Mouse (Mus musculus) neural tube, embryonic 12.5 days (tissue): Measurements from ENCODE around the gene Gaa. TPM values are rescaled to one million over a fixed set of nuclear protein-coding genes. Genes with fewer than 3 reads are reported as not detected.
"Not testable (repeated sequence)": the region's sequence is repeated elsewhere in the genome, so short reads cannot be mapped to it uniquely, and the experiment has no call there.

Experiments
- ATAC-seq: fragments of 200-750 bp; cut with Nextera tagmentation; 2 replicates; pipeline ENCODE4 v1.8.0; 2017; ENCODE audit warnings: low read depth, mild to moderate bottlenecking, moderate TSS enrichment, moderate library complexity; ENCODE audit not compliant: low FRiP score
- H3K27ac ChIP-seq: fragments of 300-500 bp; sonication (generic); 2 replicates; pipeline ENCODE4 v1.5.1; 2016
- H3K27me3 ChIP-seq: fragments of 300-500 bp; sonication (generic); replicated peaks from 2 replicates; pipeline ENCODE4 v1.6.1; 2016; ENCODE audit warnings: mild to moderate bottlenecking
- H3K36me3 ChIP-seq: fragments of 300-500 bp; sonication (generic); 2 replicates; pipeline ENCODE4 v1.6.1; 2016; ENCODE audit warnings: mild to moderate bottlenecking
- H3K4me1 ChIP-seq: fragments of 300-500 bp; sonication (generic); 2 replicates; pipeline ENCODE4 v1.6.1; 2016
- H3K4me2 ChIP-seq: fragments of 300-500 bp; sonication (generic); replicated peaks from 2 replicates; pipeline ENCODE4 v1.6.1; 2016; ENCODE audit warnings: mild to moderate bottlenecking
- H3K4me3 ChIP-seq: fragments of 300-500 bp; sonication (generic); 2 replicates; pipeline ENCODE4 v1.5.1; 2016
- H3K9ac ChIP-seq: fragments of 300-500 bp; sonication (generic); 2 replicates; pipeline ENCODE4 v1.6.1; 2016; ENCODE audit warnings: mild to moderate bottlenecking
- H3K9me3 ChIP-seq: fragments of 300-500 bp; sonication (generic); 2 replicates; pipeline ENCODE4 v1.6.1; 2016; ENCODE audit warnings: mild to moderate bottlenecking
- WGBS: fragments of 180-500 bp; shearing (Covaris S2); methylation state at CpG from one replicate; pipeline ENCODE4 v1.1.7; 2016; 5-methylcytosine and 5-hydroxymethylcytosine counted together
- polyA plus RNA-seq: library from polyadenylated mRNA; unstranded; fragments of >200 nt; fragmentation: Nextera tagmentation; extraction: Ambion mirVana; gene quantifications from 2 replicates; pipeline ENCODE4 v1.2.1, GENCODE M21; 2016

Gaa gene
- polyA plus RNA-seq, 1 experiment from 2014 or later: 40.9 TPM

GRCm38 (mm10) chr11:119258572-119259322 lies 8.9 kb upstream of the Gaa start:
- H3K9me3 ChIP-seq: no peaks in the 10 kb centered on the region
- no peak overlapping the region for H3K27ac ChIP-seq
- WGBS: 69% methylated on average over 23 of the region's 23 CpGs
- H3K36me3 ChIP-seq: peaks cover 10% of the 10 kb centered on the region
- no peak overlapping the region for H3K9ac ChIP-seq
- H3K4me1 ChIP-seq: no peaks in the 10 kb centered on the region
- no peak for ATAC-seq
- H3K4me2 ChIP-seq: peak overlapping the region; percentile 49
- no peaks in the 10 kb centered on the region for H3K27me3 ChIP-seq
- H3K4me3 ChIP-seq: peak overlapping the region; percentile 14

GRCm38 (mm10) chr11:119259977-119260376 lies 7.7 kb upstream of the Gaa start:
- Histone ChIP-seq H3K4me2 (no peak overlapping the region), H3K27me3 (no peaks in the 10 kb centered on the region), H3K36me3 (peaks cover 21% of the 10 kb centered on the region), H3K9me3 (no peaks in the 10 kb centered on the region), H3K4me3 (no peak overlapping the region), H3K27ac (no peak overlapping the region), H3K9ac (no peak overlapping the region), H3K4me1 (no peaks in the 10 kb centered on the region)
- no peak for ATAC-seq
- WGBS: 89% methylated on average over 8 of the region's 8 CpGs

- 97% methylated on average over 13 of the region's 13 CpGs for WGBS
- ATAC-seq: no peak
- no peak overlapping the region for H3K4me2 ChIP-seq
- H3K4me3 ChIP-seq: no peak overlapping the region
- H3K9ac ChIP-seq: no peak overlapping the region
- H3K27me3 ChIP-seq: no peaks in the 10 kb centered on the region
- peaks cover 18% of the 10 kb centered on the region for H3K36me3 ChIP-seq
- peaks cover 11% of the 10 kb centered on the region for H3K4me1 ChIP-seq
- H3K9me3 ChIP-seq: no peaks in the 10 kb centered on the region
- no peak overlapping the region for H3K27ac ChIP-seq
Observed at GRCm38 (mm10) chr11:119264413-119264812, 3.3 kb upstream of the Gaa start.

- Histone ChIP-seq H3K4me2 (no peak overlapping the region), H3K27ac (no peak overlapping the region), H3K4me3 (no peak overlapping the region), H3K27me3 (no peaks in the 10 kb centered on the region), H3K9ac (no peak overlapping the region), H3K36me3 (peaks cover 16% of the 10 kb centered on the region), H3K9me3 (no peaks in the 10 kb centered on the region), H3K4me1 (peaks cover 11% of the 10 kb centered on the region)
- WGBS: 80% methylated on average over 7 of the region's 7 CpGs
- no peak for ATAC-seq
Observed at GRCm38 (mm10) chr11:119265811-119266210, 1.9 kb upstream of the Gaa start.

GRCm38 (mm10) chr11:119267241-119267674 lies 429 bp upstream of the Gaa start:
- Histone ChIP-seq H3K4me3 (no peak overlapping the region), H3K9ac (no peak overlapping the region; the same call in 1 of the 2 replicates), H3K27me3 (no peaks in the 10 kb centered on the region), H3K4me2 (peak overlapping the region; percentile 87), H3K4me1 (peaks cover 11% of the 10 kb centered on the region), H3K9me3 (no peaks in the 10 kb centered on the region), H3K36me3 (peaks cover 16% of the 10 kb centered on the region), H3K27ac (no peak overlapping the region)
- peak; percentile 38; the same call in 1 of the 2 replicates for ATAC-seq
- WGBS: 57% methylated on average over 6 of the region's 6 CpGs

GRCm38 (mm10) chr11:119268557-119269195 lies 989 bp downstream of the Gaa start:
- no peak for ATAC-seq
- no peaks in the 10 kb centered on the region for H3K9me3 ChIP-seq

GRCm38 (mm10) chr11:119272492-119272891 lies 4.8 kb downstream of the Gaa start:
- not testable (repeated sequence) for H3K9me3 ChIP-seq
- 54% methylated on average over 3 of the region's 3 CpGs for WGBS

More at GRCm38 (mm10) chr11:119268557-119269195, 989 bp downstream of the Gaa start:
- no peaks in the 10 kb centered on the region for H3K27me3 ChIP-seq
- peak overlapping the region; percentile 87 for H3K4me2 ChIP-seq
- peak overlapping the region; percentile 66 for H3K9ac ChIP-seq
- peaks cover 22% of the 10 kb centered on the region for H3K36me3 ChIP-seq
- peak overlapping the region; percentile 62; the same call in 1 of the 2 replicates for H3K4me3 ChIP-seq
- no peak overlapping the region for H3K27ac ChIP-seq
- peaks cover 11% of the 10 kb centered on the region for H3K4me1 ChIP-seq
- WGBS: 82% methylated on average over 16 of the region's 16 CpGs

GRCm38 (mm10) chr11:119273186-119273930 lies 5.7 kb downstream of the Gaa start:
- no peaks in the 10 kb centered on the region for H3K27me3 ChIP-seq
- H3K4me1 ChIP-seq: peaks cover 6% of the 10 kb centered on the region
- H3K36me3 ChIP-seq: peaks cover 38% of the 10 kb centered on the region
- H3K27ac ChIP-seq: no peak overlapping the region
- H3K9me3 ChIP-seq: no peaks in the 10 kb centered on the region
- 85% methylated on average over 8 of the region's 8 CpGs for WGBS
- no peak overlapping the region for H3K4me3 ChIP-seq
- H3K9ac ChIP-seq: no peak overlapping the region
- no peak for ATAC-seq
- H3K4me2 ChIP-seq: no peak overlapping the region

More at GRCm38 (mm10) chr11:119272492-119272891, 4.8 kb downstream of the Gaa start:
- not testable (repeated sequence) for H3K27ac ChIP-seq, H3K4me2 ChIP-seq, H3K9ac ChIP-seq, H3K27me3 ChIP-seq, ATAC-seq, H3K4me3 ChIP-seq
- peaks cover 35% of the 10 kb centered on the region for H3K36me3 ChIP-seq
- H3K4me1 ChIP-seq: peaks cover 11% of the 10 kb centered on the region

GRCm38 (mm10) chr11:119281030-119281429 lies 13.3 kb downstream of the Gaa start:
- Histone ChIP-seq H3K27ac (no peak overlapping the region), H3K4me3 (no peak overlapping the region), H3K36me3 (peaks cover 44% of the 10 kb centered on the region), H3K9me3 (no peaks in the 10 kb centered on the region), H3K4me2 (no peak overlapping the region), H3K27me3 (no peaks in the 10 kb centered on the region), H3K9ac (no peak overlapping the region), H3K4me1 (no peaks in the 10 kb centered on the region)
- no peak for ATAC-seq
- 90% methylated on average over 15 of the region's 15 CpGs for WGBS

GRCm38 (mm10) chr11:119285791-119286527 lies 18.3 kb downstream of the Gaa start:
- Histone ChIP-seq H3K4me3 (no peak overlapping the region), H3K27me3 (no peaks in the 10 kb centered on the region), H3K9ac (no peak overlapping the region), H3K9me3 (no peaks in the 10 kb centered on the region), H3K36me3 (peaks cover 75% of the 10 kb centered on the region), H3K4me2 (no peak overlapping the region), H3K27ac (no peak overlapping the region), H3K4me1 (no peaks in the 10 kb centered on the region)
- 68% methylated on average over 9 of the region's 9 CpGs for WGBS
- ATAC-seq: 0 out of 2 replicates have a peak, but pooled peaks have one; percentile 37

- H3K36me3 ChIP-seq: peaks cover 82% of the 10 kb centered on the region
- H3K9me3 ChIP-seq: no peaks in the 10 kb centered on the region
- no peak for ATAC-seq
- H3K4me1 ChIP-seq: no peaks in the 10 kb centered on the region
- 91% methylated on average over 20 of the region's 20 CpGs for WGBS
- no peaks in the 10 kb centered on the region for H3K27me3 ChIP-seq
- H3K27ac ChIP-seq: no peak overlapping the region
- no peak overlapping the region for H3K9ac ChIP-seq
- no peak overlapping the region for H3K4me2 ChIP-seq
- H3K4me3 ChIP-seq: no peak overlapping the region
Observed at GRCm38 (mm10) chr11:119287207-119287992, 19.7 kb downstream of the Gaa start.
